Mouse (Mus musculus): ENCODE data around the gene Rbpj. TPM values are rescaled to one million over a fixed set of nuclear protein-coding genes. Genes with fewer than 3 reads are reported as not detected.

The Rbpj gene
- polyA plus RNA-seq, 1 experiment from 2014 or later: 36.4 TPM

- Histone ChIP-seq H3K4me2 (replicated peaks) (peak overlapping the region; percentile 21; the same call in 1 of the 2 replicates), H3K9ac (no peak overlapping the region)
Measured at GRCm38 (mm10) chr5:53469098-53469776, 3.3 kb downstream of the Rbpj start.

GRCm38 (mm10) chr5:53469777-53470131, 3.8 kb downstream of the Rbpj start:
- H3K4me3 ChIP-seq (replicated peaks): no peak overlapping the region
- ATAC-seq (ENCODE audit: insufficient number of reproducible peaks, low FRiP score, low TSS enrichment, low read depth): no peak
- H3K27ac ChIP-seq (replicated peaks): peak overlapping the region; percentile 65
- WGBS: 49% methylated on average over 9 of the region's 9 CpGs
- no peaks in the 10 kb centered on the region for H3K9me3 ChIP-seq (replicated peaks)
- peaks cover 20% of the 10 kb centered on the region for H3K4me1 ChIP-seq
- H3K9ac ChIP-seq: no peak overlapping the region
- H3K36me3 ChIP-seq: no peaks in the 10 kb centered on the region
- peak overlapping the region; percentile 21; the same call in 1 of the 2 replicates for H3K4me2 ChIP-seq (replicated peaks)
- H3K27me3 ChIP-seq: no peaks in the 10 kb centered on the region

More at GRCm38 (mm10) chr5:53469098-53469776, 3.3 kb downstream of the Rbpj start:
- H3K9me3 ChIP-seq (replicated peaks): no peaks in the 10 kb centered on the region
- WGBS: 56% methylated on average over 6 of the region's 6 CpGs
- no peak for ATAC-seq (ENCODE audit: insufficient number of reproducible peaks, low FRiP score, low TSS enrichment, low read depth)
- H3K4me3 ChIP-seq (replicated peaks): no peak overlapping the region
- peaks cover 20% of the 10 kb centered on the region for H3K4me1 ChIP-seq
- no peaks in the 10 kb centered on the region for H3K27me3 ChIP-seq
- peak overlapping the region; percentile 65 for H3K27ac ChIP-seq (replicated peaks)
- no peaks in the 10 kb centered on the region for H3K36me3 ChIP-seq

- no peaks in the 10 kb centered on the region for H3K9me3 ChIP-seq (replicated peaks)
- no peaks in the 10 kb centered on the region for H3K36me3 ChIP-seq
- H3K27ac ChIP-seq (replicated peaks): peak overlapping the region; percentile 65
- no peak overlapping the region for H3K4me3 ChIP-seq (replicated peaks)
- peaks cover 20% of the 10 kb centered on the region for H3K4me1 ChIP-seq
- 20% methylated on average over 16 of the region's 16 CpGs for WGBS
- H3K4me2 ChIP-seq (replicated peaks): peak overlapping the region; percentile 21; the same call in 1 of the 2 replicates
- H3K27me3 ChIP-seq: no peaks in the 10 kb centered on the region
- H3K9ac ChIP-seq: no peak overlapping the region
- peak; percentile 52 for ATAC-seq (ENCODE audit: insufficient number of reproducible peaks, low FRiP score, low TSS enrichment, low read depth)
Measured at GRCm38 (mm10) chr5:53470141-53471079, 4.5 kb downstream of the Rbpj start.

- 75% methylated on average over 11 of the region's 11 CpGs for WGBS
- Histone ChIP-seq H3K9me3 (replicated peaks) (no peaks in the 10 kb centered on the region), H3K4me1 (peaks cover 20% of the 10 kb centered on the region), H3K27me3 (no peaks in the 10 kb centered on the region), H3K27ac (replicated peaks) (no peak overlapping the region), H3K9ac (no peak overlapping the region), H3K36me3 (no peaks in the 10 kb centered on the region), H3K4me2 (replicated peaks) (no peak overlapping the region), H3K4me3 (replicated peaks) (no peak overlapping the region)
- no peak for ATAC-seq (ENCODE audit: insufficient number of reproducible peaks, low FRiP score, low TSS enrichment, low read depth)
Measured at GRCm38 (mm10) chr5:53472485-53472884, 6.5 kb downstream of the Rbpj start.

- H3K4me3 ChIP-seq (replicated peaks): no peak overlapping the region
- ATAC-seq (ENCODE audit: insufficient number of reproducible peaks, low FRiP score, low TSS enrichment, low read depth): no peak
- no peaks in the 10 kb centered on the region for H3K9me3 ChIP-seq (replicated peaks)
- H3K27me3 ChIP-seq: no peaks in the 10 kb centered on the region
- H3K27ac ChIP-seq (replicated peaks): no peak overlapping the region
- WGBS: 83% methylated on average over 6 of the region's 6 CpGs
- H3K4me1 ChIP-seq: no peaks in the 10 kb centered on the region
- no peak overlapping the region for H3K4me2 ChIP-seq (replicated peaks)
- H3K36me3 ChIP-seq: no peaks in the 10 kb centered on the region
- H3K9ac ChIP-seq: no peak overlapping the region
Measured at GRCm38 (mm10) chr5:53479161-53479560, 13.2 kb downstream of the Rbpj start.

GRCm38 (mm10) chr5:53479891-53480290, 13.9 kb downstream of the Rbpj start:
- Histone ChIP-seq H3K9ac (no peak overlapping the region), H3K36me3 (no peaks in the 10 kb centered on the region), H3K27ac (replicated peaks) (no peak overlapping the region), H3K9me3 (replicated peaks) (no peaks in the 10 kb centered on the region), H3K4me2 (replicated peaks) (no peak overlapping the region), H3K4me3 (replicated peaks) (no peak overlapping the region), H3K4me1 (no peaks in the 10 kb centered on the region), H3K27me3 (no peaks in the 10 kb centered on the region)
- no peak for ATAC-seq (ENCODE audit: insufficient number of reproducible peaks, low FRiP score, low TSS enrichment, low read depth)
- 67% methylated on average over 5 of the region's 5 CpGs for WGBS

- no peak overlapping the region for H3K27ac ChIP-seq (replicated peaks)
- H3K27me3 ChIP-seq: no peaks in the 10 kb centered on the region
- no peaks in the 10 kb centered on the region for H3K36me3 ChIP-seq
- no peak overlapping the region for H3K4me2 ChIP-seq (replicated peaks)
- no peak overlapping the region for H3K9ac ChIP-seq
- H3K9me3 ChIP-seq (replicated peaks): no peaks in the 10 kb centered on the region
- ATAC-seq (ENCODE audit: insufficient number of reproducible peaks, low FRiP score, low TSS enrichment, low read depth): no peak
- no peaks in the 10 kb centered on the region for H3K4me1 ChIP-seq
- WGBS: 78% methylated on average over 2 of the region's 2 CpGs
- H3K4me3 ChIP-seq (replicated peaks): no peak overlapping the region
Measured at GRCm38 (mm10) chr5:53481021-53481420, 15.1 kb downstream of the Rbpj start.

GRCm38 (mm10) chr5:53485069-53485628, 19.2 kb downstream of the Rbpj start:
- ATAC-seq (ENCODE audit: insufficient number of reproducible peaks, low FRiP score, low TSS enrichment, low read depth): no peak
- Histone ChIP-seq H3K9me3 (replicated peaks) (no peaks in the 10 kb centered on the region), H3K4me3 (replicated peaks) (no peak overlapping the region), H3K27me3 (no peaks in the 10 kb centered on the region), H3K4me1 (no peaks in the 10 kb centered on the region), H3K36me3 (no peaks in the 10 kb centered on the region), H3K4me2 (replicated peaks) (no peak overlapping the region), H3K9ac (no peak overlapping the region), H3K27ac (replicated peaks) (no peak overlapping the region)
- WGBS: 74% methylated on average over 6 of the region's 6 CpGs

GRCm38 (mm10) chr5:53485934-53486475, 20.1 kb downstream of the Rbpj start:
- H3K27ac ChIP-seq (replicated peaks): no peak overlapping the region
- no peak overlapping the region for H3K9ac ChIP-seq
- no peak overlapping the region for H3K4me2 ChIP-seq (replicated peaks)
- H3K27me3 ChIP-seq: no peaks in the 10 kb centered on the region
- no peaks in the 10 kb centered on the region for H3K36me3 ChIP-seq
- WGBS: 75% methylated on average over 9 of the region's 9 CpGs
- no peaks in the 10 kb centered on the region for H3K9me3 ChIP-seq (replicated peaks)
- no peak for ATAC-seq (ENCODE audit: insufficient number of reproducible peaks, low FRiP score, low TSS enrichment, low read depth)
- no peak overlapping the region for H3K4me3 ChIP-seq (replicated peaks)
- 0 out of 2 replicates have a peak, but pooled peaks cover 6% of the 10 kb centered on the region for H3K4me1 ChIP-seq

- Histone ChIP-seq H3K36me3 (no peaks in the 10 kb centered on the region), H3K9me3 (replicated peaks) (no peaks in the 10 kb centered on the region), H3K4me3 (replicated peaks) (no peak overlapping the region), H3K27me3 (no peaks in the 10 kb centered on the region), H3K27ac (replicated peaks) (no peak overlapping the region), H3K4me2 (replicated peaks) (no peak overlapping the region), H3K4me1 (0 out of 2 replicates have a peak, but pooled peaks cover 6% of the 10 kb centered on the region), H3K9ac (no peak overlapping the region)
- peak; percentile 11; the same call in 1 of the 2 replicates for ATAC-seq (ENCODE audit: insufficient number of reproducible peaks, low FRiP score, low TSS enrichment, low read depth)
- 35% methylated on average over 11 of the region's 11 CpGs for WGBS
Measured at GRCm38 (mm10) chr5:53486966-53487592, 21.1 kb downstream of the Rbpj start.

Measured in embryonic facial prominence, embryonic 15.5 days (tissue).